Mouse (Mus musculus) B cell, adult 67 days (primary cell): Measurements from ENCODE around the gene 4930518I15Rik. TPM values are rescaled to one million over a fixed set of nuclear protein-coding genes. Genes with fewer than 3 reads are reported as not detected.

Experiments used
- total RNA-seq, 2 experiments: library from RNA; stranded (reverse); gene quantifications; 4 replicates each; pipeline ENCODE4 v1.2.4; 2023

Gene 4930518I15Rik
- 1 to 10 TPM; 5.1 to 9.5 TPM for total RNA-seq

GRCm38 (mm10) chr2:156857835-156858234 lies at the start of gene 4930518I15Rik:
TSS of gene 4930518I15Rik (minus strand) at chr2:156857946.

GRCm38 (mm10) chr2:156887017-156887416 lies 29.3 kb upstream of the 4930518I15Rik start, which contains the start of gene Sla2:
TSS of gene Sla2 (minus strand) at chr2:156887192.

GRCm38 (mm10) chr2:156862772-156863486 lies 5.2 kb upstream of the 4930518I15Rik start, which contains the start of gene Rab5if:
TSS of gene Rab5if (plus strand) at chr2:156863128.

GRCm38 (mm10) chr2:156839319-156840191 lies 18.2 kb downstream of the 4930518I15Rik start, which contains the start of gene Tgif2:
TSS of gene Tgif2 (plus strand) at chr2:156840007.

Other genes starting within 250 kb of the 4930518I15Rik start
- 10 to 100 TPM; 63.5 to 68.1 TPM for gene Dlgap4, start 244.2 kb downstream of the 4930518I15Rik start, total RNA-seq
- gene Myl9, start 82.5 kb downstream of the 4930518I15Rik start, total RNA-seq = under 1 TPM; 0.71 to 0.81 TPM
- gene Tgif2, start 17.9 kb downstream of the 4930518I15Rik start, total RNA-seq = 100 to 1,000 TPM in 1 of 2 experiments, 10 to 100 TPM in 1; 94.6 to 107 TPM
- gene Rab5if, start 5.2 kb upstream of the 4930518I15Rik start, total RNA-seq = 10 to 100 TPM; 66.2 to 69.1 TPM
- gene Sla2, start 29.2 kb upstream of the 4930518I15Rik start, total RNA-seq = 1 to 10 TPM; 1.1 to 1.5 TPM
- gene Ndrg3, start 134.1 kb upstream of the 4930518I15Rik start, total RNA-seq = 10 to 100 TPM; 39.2 to 45.5 TPM
- 10 to 100 TPM; 19.5 to 30.8 TPM for gene Dsn1, start 149.2 kb upstream of the 4930518I15Rik start, total RNA-seq
- under 1 TPM; 0.26 to 0.33 TPM for gene Soga1, start 221.3 kb upstream of the 4930518I15Rik start, total RNA-seq
- gene Tldc2, start 229.1 kb upstream of the 4930518I15Rik start, total RNA-seq = not detected